Mouse (Mus musculus) skeletal muscle tissue, adult 2 months (tissue): Measurements from ENCODE around the gene Pxk.

ENCODE experiments used
- DNase-seq: peaks from one replicate; pipeline ENCODE4 v3.0.0-alpha.2; 2012; ENCODE audit warnings: low read depth, low spot score

Gene Pxk

DNA sequence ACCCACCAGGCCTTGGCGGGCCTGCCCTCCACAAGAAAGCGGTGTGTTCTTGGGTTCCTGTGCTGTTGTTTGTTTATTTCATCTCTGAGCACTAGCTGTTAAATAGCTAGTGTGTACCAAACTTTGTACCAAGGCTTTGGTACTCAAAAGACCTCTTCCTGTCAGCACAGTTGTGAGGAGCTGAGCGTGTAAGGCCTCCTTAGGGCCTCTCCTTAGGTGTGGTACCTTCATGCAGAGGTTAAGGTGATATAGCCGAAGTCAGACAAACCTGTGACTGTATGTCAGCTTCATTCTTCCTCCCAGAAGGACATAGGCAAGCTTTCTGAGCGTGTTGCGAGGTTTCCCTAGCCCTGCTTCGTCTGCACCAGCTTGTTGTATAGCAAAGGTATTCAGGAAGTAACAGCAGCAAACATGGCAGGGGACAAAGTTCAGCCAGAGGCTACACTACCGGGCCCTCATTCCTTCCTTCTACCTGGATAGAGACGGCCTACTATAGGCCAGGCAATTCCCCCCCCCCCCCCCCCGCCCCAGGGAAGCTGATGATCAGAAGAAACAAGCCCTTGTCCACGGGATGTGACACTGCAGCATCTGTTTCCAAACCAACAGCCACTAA is 48.7 kb downstream of the Pxk start:
- DNase-seq = no peak

DNA sequence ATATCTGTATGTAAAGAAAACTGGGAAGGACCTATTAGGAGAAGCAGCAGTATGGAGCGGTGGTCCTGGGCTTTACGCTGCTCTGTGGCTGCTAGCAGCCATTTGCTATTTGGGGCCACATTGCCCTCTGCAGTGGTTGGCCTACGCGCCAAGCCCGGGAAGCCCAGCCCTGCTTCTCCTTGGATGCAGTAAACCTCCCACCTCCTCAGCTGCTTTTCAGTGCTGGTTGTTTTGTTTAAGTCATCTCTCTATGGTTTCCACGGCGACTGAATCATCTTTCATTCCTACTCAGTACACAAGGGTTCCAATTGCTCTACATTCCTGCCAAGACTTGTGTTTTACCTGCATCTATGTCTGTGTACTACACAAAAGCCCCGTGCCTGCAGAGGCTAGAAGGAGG is 50.8 kb downstream of the Pxk start:
- no peak for DNase-seq

DNA sequence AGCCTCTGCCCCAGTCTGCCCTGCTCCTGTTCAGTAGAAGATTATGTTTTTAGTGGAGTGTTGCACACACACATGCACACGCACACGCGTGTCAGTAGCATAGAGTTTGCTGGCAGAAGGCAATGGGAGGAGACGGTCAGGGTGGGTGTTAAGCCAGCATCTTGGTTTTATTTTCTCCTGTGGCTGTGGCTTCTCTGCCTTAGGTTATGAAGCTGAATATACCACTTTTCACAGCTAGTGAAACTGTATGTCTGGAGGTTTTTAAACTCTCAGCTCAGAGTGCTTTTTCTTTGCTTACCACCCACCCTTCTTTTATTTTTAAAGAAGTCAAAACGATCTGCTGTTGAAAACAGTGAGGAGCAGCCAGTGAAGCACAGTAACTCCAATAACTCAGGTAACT is 53.7 kb downstream of the Pxk start:
- no peak for DNase-seq

DNA sequence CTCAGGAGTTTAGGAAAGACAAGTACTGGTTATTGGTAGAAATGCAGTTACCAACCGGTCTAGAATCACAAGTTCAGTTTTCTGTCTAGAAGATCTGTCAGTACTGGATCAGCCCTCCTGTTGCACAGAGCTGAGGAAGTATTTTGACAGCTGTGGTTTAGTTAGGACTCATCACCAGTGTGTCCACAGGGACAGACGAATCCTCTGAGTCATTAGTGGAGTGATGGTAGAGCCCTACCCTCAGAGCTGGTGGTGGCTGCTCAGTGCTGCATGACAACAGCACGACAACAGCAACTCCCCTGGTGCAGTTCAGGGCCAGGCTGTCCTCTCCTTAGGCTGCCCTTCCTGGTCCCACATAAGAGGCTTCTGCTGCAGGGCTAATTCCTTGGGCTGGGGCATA is 56.1 kb downstream of the Pxk start:
- DNase-seq = no peak

DNA sequence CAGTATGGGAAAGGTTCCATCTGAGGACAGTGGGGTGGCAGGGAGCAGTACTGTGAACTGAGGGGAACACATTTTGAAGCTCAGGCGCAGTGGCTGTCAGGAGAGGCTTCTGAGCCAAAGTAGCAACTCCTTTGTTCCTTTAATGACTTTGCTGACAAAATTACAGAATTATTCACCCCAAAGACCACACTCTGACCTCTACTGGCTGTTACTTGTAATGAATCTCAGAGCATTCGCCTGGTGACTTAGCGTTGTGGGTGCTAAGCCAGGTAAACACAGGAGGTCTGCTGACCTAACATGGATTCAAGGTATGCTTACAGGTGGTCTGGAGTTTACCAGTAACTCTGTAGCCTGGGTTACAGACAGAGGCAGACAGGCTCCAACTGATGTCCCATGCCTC is 58.9 kb downstream of the Pxk start:
- DNase-seq = no peak

DNA sequence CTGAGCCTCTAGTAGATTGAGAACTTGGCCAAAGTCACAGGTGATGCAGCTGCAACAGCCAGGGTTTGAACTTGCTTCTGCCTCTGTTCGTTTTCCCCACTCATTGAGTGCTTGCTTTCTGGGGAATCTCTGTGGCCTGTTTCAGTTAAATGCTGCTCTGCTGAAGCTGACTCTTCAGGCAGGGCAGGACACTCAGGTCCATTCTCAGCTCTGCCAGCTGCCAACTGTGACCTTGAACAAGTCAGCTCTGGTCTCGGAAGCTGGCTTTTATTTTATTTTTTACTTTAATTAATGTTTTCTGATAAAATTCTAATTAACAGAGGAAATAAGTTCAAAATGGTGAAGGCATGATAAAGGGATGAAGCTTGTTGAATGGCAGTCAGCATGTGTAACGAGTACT is 60.7 kb downstream of the Pxk start:
- DNase-seq = no peak

DNA sequence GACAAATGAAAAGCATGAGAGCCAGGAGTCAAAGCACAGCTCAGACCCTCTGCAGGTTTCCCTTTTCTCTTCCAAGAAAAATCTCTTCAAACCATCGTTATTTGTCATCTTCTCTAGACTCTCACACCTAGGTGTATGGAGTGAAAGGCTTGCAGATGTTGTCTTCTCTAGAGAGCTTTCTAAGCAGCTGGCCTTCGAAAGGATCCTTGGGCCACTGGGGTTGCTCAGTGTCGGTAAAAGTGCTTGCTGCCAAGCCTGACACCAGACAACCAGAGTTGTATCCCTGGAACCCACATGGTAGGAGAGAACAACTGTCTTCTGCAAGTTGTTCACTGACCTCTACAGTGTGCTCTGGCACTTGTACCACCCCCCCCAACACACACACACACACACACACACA is 61.1 kb downstream of the Pxk start:
- DNase-seq = no peak

DNA sequence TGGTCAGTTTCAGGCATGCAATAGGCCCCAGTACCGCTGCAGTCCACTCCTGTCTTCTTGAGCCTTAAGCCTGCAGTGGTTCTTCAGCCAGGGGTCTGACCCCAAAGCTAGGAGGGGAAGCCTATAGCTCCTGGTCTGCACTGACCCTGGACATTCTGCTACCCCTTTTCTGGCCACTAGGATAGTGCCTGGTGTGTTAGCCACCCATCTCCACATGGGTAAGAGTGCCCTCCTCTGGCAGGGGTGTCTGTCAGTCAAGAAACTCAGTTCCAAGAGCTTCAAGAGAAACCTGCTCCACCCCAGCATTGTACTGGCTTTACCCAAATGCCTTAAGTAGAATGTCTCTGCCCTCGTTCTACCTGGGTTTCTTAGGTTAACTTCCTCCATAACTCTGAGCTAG is 63.8 kb downstream of the Pxk start:
- DNase-seq = no peak

DNA sequence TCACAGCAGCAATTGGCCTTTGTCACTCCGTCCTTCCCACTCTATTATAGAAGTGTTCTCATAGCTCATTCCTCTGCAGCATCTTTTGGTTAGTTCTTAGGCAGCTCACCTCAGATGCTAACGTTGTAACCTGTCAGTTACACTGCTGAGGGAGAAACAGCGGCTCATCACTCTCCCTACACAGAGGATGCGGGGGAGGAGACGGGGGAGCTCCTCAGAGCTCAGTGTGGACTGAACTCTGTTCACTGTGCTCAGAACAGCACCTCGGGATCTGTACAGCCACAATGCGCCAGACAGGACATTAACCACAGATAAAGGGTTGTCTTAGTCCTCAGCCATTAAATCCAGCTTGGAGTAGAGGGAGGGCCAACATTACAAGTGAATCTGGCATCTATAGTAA is 66.5 kb downstream of the Pxk start:
- DNase-seq = no peak

DNA sequence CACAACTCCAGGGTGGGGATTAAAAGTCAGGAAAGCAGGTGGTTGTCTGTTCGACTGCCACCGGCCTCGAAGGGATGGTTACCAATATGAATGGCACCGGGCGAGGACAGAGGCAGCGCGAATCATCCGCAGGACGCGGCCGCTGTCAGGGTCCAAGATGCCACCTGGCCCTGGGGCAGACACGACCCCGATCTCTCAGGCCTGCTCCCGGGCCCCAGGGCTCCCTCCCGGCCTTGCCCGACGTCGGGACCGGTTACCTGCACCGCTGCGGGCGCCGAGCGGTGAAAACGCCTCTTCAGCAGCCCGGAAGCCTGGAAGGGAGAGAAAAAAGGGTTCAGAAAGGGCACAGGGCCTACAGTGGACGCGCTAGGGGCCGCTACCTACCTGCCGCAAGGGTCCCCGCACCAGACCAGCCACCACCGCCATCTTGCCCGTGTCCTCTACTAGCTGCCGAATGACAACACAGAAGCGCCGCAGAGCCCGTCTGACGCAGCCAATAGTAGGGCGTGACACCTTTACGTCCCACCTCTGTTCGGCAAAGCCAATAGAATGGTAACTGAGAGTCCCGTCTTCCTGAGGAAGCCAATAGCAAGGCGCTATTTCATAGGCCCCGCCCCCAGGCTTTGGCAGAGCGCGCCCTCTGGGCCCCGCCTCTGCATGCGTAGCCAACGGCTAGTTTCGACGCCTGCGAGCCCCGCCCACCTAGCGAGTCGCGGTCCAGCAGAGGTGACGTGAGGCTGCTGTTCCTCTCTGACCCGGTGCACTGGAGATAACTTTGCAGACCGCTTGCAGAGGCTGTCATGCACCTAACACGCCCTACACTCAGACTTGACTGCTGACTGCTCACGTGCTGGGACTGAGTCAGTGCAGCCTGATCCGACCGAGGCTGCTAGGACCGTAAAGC is 74.7 kb downstream of the Pxk start, which contains the start of gene Pdhb:
Gene Pdhb, minus strand, starts transcription at position 519 of the 904 bp plus-strand sequence.
- DNase-seq = peak; percentile 99

DNA sequence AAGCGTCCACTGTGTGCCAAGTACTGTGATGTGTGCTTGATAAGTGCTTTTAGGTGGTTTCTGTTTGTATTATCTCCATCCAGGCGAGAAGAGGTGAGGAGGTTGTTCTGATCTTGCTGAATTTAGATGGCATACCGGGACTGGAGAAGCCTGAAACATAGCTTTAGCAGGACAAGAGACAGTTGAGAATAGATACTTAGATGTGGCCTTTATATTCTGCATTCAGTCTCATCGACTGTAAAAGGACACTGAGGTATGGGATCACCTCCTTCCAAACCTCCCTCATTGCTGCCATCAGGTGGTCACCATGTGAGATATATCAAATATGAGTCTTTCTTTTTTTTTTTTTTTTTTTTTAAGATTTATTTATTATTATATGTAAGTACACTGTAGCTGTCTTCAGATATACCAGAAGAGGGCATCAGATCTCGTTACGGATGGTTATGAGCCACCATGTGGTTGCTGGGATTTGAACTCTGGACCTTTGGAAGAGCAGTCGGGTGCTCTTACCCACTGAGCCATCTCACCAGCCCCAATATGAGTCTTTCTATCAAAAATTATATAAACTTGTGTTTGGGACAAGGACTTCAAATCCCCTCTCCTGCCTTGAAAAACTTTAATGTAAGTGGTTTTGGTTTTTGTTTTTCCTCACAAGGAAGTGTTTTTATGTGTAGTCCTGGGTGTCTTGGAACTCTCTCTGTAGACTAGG is 75.7 kb downstream of the Pxk start:
- DNase-seq = peak; percentile 45

DNA sequence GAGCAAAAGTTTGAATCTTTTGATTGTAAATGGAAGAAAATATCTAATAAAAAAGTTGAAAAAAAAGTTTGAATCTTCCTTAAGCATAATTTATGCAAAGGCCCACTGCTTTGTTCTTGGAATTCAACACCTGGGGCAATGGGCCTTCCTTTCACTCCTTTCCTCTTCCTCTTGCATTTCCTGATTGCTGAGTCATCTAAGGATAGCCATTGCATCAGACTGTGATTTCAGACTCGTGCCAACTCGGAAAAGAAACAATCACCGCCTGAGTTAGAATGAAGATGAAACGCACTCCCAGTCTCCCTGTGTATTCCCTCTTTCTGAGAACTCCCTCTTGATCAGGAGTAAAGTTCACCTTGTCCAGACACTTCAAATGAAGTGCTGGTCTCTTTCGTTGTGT is 76.6 kb downstream of the Pxk start:
- DNase-seq = no peak

DNA sequence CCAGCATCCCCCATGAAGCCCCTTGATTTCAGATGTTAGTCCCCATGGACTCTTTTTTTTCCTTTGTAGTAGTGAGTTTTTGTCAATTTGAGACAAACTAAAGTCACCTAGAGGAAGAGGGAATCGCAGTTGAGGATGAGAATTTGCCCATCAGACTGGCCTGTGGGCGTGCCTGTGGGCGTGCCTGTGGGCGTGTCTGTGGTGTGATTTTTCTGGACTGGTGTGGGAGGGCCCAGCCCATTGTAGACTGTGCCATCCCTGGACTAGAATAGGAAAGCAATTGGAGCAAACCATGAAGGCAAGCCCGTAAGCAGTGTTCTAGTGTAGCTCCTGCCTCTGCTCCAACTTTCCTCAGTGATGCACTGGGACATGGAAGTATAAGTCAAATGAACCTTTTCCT is 78.2 kb downstream of the Pxk start:
- DNase-seq = no peak

DNA sequence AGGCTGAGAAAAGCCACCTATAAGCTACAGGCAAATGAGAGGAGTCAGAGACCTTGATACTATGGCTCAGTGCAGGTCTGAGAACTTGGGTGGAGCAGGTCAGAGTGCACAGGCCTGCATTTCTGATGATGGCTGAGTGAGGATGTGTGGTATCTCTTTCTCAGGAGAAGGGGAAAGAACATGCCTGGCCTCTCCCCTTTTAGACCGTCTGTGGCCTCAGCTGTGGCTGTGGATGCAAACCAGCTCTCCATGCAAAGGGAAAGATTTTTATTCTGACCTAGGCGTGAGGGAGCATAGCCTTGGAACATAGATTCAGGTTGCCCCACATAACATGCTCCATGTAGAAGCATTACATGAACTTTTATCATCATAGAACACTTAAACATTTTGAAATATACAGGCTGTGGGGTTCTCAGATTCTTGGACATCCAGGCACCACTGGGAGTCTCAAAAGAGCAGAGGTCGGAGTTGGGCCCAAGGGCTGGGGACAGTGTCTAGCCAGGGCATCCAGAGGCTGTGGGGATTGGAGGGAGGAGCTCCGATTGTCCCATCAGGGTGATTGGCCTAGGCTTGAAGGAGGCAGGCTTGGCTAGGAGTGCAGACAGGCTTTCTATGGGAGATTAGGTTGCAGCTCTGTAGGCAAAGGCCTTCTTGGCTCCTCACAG is 82.5 kb downstream of the Pxk start:
- no peak for DNase-seq

DNA sequence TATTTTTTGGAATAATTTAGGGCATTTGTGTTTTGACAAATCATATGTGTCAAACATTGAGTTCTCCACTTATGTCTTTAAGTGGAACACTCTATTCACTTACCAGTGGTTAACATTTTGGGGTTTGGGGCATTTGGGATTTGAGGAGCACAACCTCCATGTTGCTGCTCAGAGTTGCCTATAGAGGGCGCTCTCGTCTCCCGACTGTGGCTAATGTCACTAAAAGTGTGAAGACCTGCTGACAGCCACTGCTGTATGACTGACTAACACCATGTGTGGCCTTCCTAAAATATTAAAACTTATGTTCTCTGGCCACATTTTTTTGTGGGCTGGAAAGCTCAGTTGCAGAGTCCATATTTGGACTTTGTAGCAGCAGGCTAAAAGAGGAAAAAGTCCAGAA is 85.3 kb downstream of the Pxk start:
- no peak for DNase-seq

DNA sequence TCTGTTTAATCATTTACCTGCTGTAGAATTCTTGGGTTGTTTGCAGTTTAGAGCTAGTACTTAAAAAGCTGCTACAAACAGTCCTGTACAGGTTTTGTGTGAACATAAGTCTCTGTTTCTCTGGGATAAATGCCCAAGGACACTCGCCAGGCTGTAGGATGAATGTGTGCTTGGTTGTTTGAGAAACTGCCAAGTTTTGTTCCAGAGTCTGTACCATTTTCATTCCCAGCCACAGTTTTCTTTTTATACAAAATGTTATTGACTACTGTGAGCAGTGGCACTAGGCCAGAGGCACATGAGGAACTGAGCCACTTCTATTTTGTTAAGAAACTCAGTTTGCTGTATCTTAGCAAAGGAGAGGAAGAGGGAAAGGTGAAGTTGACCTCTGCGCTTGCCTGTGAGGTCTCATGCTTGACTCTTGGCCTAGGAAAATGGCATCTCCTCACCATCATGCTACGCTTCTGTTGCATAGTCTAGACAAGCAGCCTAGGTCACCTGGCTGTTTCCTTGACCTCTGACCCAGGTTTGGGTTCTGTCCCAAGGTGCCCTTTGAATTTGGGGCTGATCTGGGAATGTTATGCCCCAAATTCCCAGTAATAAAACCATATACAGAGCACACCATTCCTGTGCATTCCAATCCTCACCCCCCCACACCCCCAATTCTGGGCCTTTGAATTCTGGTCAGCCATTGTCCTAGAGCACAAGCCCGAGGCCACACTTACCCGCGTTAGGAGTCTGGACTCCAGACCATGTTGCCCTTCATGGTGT is 88.5 kb downstream of the Pxk start:
- DNase-seq = no peak

DNA sequence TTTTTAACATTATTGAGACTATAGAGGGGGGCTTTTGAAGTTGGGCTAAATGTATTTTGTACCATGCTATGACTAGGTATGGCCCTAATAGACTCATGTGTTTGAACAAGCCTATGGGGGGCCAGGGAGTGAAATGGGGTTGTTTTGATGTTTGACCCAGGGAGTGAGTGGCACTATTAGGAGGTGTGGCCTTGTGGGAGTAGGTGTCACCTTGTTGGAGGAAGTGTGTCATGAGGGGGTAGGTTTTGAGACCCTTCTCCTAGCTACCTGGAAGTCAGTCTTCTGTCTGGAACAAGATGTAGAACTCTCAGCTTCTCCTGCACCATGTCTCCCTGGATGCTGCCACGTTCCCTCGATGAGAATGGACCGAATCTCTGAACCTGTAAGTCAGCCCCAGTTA is 92.5 kb downstream of the Pxk start:
- DNase-seq = no peak

DNA sequence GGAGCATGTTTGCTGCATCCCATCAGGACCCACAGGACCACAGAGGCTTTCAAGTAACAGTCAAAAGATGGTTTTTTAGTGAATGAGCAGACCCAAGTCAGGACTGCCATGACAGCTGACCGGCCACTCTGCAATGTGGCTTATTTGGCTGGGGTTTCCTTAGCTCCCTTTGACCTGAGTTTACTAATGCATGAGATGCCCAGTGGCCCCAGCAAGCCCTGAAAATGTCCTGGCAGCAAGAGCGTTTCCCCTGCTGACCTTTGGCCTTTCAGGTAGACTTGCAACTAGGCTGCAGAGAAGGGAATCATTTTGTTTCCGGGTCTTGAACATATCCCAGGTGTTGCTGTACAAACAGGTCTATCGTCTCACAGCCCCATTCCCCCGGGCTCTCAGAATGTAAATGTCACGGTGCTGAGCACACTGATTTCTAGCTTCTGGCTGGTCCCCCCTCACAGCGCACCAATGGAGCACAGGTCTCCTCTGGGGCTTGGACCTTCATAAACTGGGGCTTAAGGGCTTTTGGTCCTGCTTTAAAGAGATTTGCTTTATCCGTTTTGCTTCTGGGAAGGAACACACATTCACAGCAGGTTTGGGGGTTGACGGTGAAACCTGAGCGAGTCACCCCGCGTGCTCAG is 93.4 kb downstream of the Pxk start:
- no peak for DNase-seq

DNA sequence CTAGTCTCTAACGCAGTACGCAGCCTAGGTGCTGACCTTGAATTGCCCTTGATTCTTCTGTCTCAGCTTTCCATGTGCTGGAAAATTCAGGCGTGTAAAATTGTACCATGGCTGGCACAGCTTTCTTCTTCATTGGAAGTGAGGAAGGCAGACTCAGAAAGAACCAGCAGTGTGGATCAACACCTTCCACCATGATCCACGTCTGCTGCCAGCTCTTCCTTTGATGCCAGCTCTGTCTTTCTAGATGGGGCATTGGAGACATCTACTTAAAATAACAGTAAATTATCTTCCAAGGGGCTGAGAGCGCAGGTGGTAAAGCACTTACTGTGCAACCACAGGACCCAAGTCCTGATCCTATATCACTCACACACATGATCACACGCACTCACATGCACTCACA is 94.7 kb downstream of the Pxk start:
- DNase-seq = no peak

DNA sequence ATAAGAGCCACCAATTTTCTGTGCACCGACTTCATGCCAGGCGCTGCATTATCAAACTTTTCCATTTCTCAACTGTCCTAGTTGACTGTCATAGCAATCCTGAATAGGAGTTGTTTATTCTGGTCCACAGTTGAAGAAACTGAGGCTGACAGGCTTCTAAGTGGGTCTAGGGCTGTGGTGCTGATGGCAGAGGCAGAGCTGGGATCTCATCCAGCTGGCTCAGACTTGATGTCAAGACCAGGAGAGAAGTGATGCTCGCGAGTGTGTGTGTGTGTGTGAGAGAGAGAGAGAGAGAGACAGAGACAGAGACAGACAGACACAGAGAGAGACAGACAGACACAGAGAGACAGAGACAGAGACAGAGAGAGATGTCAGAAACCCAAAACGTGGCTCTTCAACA is 102.8 kb downstream of the Pxk start:
- no peak for DNase-seq

DNA sequence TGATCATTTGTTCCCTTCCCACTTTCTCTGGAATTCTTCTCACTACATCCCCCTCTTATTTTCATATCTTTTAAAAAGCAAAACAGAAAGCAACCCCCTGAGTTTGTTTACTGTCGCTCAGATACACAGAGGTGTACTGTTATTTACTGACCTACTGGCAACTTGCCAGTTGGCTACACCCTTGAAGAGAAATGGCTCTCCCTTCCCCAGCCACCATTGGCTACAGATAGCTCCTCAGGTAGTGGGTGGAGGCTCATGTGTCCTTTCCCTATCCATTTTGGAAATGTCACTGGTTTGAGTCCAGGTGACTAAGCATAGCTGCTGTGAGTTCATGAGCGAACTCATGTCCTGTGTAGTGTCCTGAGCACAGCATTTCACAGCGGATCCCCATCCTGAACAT is 103.7 kb downstream of the Pxk start:
- DNase-seq = no peak
